Mouse (Mus musculus): ENCODE measurements around the gene Cacna1g.
"Not testable (repeated sequence)": the region's sequence is repeated elsewhere in the genome, so short reads cannot be mapped to it uniquely, and the experiment has no call there.

Cacna1g gene

DNA sequence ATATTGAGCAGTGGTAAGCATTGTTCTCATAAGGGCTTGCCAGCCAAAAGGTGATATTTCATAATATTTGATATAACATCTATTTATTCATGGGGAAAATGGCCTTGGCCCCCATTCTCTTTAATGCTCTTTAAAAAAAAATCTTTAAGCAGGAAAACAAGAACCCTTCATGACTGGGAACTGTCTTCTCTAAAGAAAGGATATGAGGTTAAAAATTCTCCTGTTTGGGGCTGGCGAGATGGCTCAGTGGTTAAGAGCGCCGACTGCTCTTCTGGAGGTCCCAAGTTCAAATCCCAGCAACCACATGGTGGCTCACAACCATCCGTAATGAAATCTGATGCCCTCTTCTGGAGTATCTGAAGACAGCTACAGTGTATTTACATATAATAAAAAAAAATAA is 72.0 kb downstream of the Cacna1g start:
- DNase-seq: not testable (repeated sequence)

DNA sequence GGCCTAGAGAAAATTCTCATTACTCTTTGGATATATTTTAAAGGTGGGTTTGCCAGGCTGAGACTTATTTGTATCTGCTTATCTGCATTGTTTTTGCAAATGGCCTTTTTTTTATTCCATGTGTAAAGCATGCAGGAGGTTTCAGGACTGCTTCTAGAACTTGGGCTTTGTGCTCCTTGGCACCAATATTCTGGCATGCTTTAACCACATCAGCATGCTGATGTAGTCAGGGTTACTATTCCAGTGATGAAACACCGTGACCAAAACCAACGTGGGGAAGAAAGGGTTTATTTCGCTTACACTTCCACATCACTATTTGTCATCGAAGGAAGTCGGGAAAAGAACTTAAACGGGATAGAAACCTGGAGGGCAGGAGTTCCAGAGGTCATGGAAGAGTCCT is 73.0 kb downstream of the Cacna1g start:
- DNase-seq: no peak

GRCm38 (mm10) chr11:94394107-94394506 is 79.9 kb downstream of the Cacna1g start:
- no peak for DNase-seq

DNA sequence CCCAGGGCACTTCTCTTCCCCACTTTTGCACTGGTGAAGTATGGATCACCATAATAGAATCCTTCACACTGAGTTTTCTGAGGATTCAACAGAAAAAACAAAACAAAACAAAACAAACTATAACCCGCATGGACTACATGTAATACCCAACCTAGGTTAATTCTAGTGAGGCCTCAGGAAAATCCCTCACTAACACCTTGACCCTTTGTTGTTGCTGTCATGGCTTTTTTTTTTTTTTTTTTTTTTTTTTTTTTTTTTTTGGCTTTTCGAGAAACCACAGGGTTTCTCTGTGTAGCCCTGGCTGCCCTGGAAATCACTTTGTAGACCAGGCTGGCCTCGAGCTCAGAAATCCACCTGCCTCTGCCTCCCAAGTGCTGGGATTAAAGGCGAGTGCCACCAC is 80.5 kb downstream of the Cacna1g start:
- DNase-seq: not testable (repeated sequence)

DNA sequence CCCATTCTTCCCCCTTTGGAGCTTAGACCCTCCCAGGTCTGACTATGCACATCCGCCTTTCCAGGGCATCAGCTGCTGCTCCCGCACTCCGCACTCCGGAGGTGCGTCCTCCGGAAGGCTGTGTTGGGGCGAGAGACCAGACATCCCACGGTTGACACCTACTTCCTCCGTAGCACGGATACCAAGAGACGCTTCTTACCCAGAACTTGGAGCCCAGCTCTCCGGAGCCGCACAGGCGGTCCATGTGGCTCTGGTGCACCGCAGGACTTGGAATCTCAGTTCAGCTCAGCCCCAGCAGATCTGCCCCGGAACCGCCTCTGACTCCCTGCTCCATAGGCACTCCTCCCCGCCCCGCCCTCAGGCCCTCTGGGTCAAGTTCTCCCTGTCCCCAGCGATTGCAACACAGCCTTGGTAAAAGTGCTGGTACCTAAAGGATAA is 81.3 kb downstream of the Cacna1g start, which contains the start of gene Abcc3:
Gene Abcc3, minus strand, starts transcription at position 326 of the 438 bp plus-strand sequence.
- DNase-seq: peak; percentile 48

DNA sequence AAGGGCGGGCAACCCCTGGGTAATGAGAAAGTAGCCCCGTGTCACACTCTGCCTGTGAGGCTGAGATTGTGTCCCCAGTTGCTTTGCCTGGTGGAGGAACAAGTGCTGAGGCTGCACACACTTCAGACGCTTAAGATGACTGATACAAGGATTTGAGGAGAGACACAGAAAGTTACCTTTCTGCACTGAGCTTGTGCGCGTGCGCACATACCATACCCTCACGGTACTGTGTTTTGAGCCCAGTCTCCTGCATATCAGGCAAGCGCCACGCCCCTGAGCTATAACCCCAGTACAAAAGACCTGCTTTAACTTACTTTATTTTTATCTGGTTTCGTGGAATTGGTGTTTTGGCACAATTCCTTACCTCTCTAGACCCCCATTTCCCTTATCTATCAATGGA is 82.3 kb downstream of the Cacna1g start:
- no peak for DNase-seq

- DNase-seq: no peak
These were observed 83.2 kb downstream of the Cacna1g start for GRCm38 (mm10) chr11:94390825-94391224.

DNA sequence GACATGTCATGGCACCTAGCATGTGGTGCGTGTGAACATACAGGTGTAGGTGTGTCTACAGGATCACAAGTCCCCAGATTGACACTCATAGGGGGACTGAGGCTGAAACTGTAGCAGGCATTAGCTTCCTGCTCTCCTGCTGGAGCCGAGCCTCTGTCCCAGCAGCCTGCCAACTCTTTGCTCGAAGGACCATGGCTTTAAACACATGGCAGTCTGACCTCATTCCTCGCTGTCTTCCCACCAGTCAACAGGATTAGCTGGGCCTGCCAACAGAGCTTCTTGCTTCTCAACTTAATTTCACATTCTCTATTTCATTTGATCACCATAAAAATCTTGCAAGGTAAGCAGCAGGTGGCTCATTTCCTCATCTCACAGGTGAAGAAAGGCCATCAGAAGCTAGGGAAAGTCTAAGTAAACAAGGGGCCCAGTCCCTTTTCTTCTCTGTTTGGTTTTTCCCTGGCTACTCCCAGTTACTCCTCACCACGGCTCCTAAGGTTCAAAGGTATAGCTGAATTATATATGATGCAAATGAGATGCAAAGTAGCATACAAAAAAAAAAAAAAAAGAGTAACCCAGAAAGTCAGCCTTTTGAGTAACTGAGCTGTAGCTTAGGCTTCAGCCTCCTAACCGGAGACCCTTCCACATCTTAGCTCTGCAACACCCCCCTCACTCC is 84.1 kb downstream of the Cacna1g start:
- DNase-seq: no peak

DNA sequence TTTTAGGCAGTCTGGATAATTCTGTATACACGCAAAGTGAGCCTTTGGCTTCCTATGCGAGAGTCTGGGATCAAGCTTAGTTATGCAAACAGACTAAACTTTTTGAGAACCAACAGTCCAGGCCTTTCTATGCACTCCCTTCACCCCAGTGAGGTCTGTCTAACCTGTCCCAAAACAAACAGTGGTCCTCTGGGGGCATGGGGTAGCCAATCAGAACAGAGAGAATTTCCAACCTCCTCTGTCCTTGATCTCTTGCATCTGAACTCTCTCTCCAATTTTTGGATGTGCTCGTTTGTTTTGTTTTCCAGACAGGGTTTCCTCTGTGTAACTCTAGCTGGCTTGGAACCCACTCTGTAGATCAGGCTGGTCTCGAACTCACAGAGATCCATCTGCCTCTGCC is 85.0 kb downstream of the Cacna1g start:
- DNase-seq: no peak

- DNase-seq: no peak
These were observed 86.2 kb downstream of the Cacna1g start for GRCm38 (mm10) chr11:94387756-94388155.

DNA sequence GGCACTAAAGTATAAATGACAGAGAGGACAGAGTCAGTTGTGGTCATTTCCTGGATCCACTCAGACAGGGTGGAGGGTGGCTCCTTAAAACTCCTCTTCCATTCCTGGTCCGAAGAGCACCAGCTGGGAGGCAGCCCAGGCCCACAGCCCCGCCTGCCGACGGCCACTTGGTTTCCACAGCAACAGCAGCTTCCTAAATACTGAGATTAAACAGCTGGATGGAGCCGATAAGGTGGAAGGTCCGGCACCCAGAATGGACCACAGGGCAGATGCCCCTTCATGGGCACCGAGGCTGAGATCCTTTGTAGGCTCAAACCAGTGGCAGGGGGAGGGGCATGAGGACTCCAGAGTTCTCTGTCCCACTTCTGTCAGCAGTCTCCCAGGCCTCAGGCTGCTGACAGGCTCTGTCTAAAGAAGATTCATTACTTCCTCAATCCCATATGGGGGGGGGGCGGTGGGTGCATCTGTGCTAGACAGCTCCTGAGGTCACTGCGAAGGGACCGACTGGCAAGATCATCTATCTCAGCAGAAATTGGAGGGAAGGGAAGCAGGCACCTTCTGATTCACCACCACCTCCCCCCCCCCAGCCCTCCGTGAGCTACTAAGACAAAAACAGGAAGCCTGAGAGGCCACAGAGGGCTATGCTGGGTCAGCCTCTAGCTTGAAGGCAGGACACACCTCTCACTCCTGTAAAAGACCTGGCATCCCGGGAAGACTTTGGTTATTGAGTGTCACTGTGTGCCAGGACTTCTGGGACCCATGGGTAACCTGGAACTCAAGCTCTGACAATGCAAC is 87.8 kb downstream of the Cacna1g start:
- peak; percentile 51 for DNase-seq

DNA sequence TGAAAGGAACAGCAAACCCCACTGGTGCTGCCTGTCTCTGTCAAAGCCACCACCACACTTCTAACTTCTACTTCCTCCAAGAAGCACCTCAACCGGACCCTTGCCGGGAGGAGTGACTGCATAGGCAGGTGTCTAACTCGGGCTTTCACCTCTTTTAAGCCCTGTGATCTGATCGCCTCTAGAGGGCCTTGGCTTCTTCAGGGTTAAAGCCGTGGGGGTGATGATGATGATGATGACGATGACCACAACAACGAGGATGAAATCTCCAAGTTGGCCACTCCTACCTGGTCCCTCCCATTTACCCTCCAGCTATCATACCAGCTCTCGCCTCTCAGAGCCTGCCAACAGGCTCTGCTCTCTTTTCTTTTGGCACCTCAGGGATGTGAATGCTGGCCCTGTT is 94.3 kb downstream of the Cacna1g start:
- DNase-seq: peak; percentile 28

GRCm38 (mm10) chr11:94379061-94379460 is 94.9 kb downstream of the Cacna1g start:
- no peak for DNase-seq

- DNase-seq: peak; percentile 81
These were observed 99.6 kb downstream of the Cacna1g start for GRCm38 (mm10) chr11:94374276-94374948.

GRCm38 (mm10) chr11:94370809-94371208 is 103.2 kb downstream of the Cacna1g start:
- DNase-seq: peak; percentile 31

GRCm38 (mm10) chr11:94369981-94370380 is 104.0 kb downstream of the Cacna1g start:
- no peak for DNase-seq

DNA sequence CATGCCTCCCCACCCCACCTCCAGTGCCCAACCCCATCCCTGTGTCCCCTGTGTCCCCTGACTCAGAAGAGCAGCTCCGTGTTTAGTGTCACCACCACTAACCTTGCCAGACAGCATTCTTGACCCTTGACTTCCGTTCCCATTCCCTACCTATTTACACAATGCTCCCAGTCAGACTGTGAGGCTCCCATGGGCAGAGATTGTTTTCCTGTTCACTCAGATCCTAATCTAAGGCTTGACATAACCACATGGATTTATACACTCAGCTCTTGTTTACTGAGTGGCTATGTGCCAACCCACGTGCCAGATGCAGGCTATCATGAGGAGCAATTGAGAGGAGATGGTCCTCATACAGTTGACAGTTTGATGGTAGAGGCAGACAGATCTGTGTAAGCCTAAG is 108.7 kb downstream of the Cacna1g start:
- DNase-seq: no peak

DNA sequence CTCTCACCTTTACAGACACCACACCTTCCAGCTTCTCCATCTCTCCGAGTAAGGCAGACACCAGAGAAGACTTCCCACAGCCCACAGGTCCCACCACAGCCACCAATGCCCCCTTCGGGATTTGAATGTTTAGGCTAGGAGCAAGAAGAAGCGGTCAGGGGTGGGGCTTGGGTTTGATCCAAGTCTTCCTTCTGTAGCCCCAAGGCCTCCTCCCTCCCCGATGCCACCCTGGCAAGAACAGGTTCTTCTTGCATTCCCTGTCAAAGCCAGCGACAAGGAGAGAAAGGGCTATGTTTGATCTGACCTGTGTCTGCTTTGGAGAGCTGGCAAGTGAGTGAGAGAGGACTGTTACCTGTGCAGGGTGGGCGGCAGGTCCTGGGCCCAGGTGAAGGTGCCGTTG is 110.3 kb downstream of the Cacna1g start:
- no peak for DNase-seq

GRCm38 (mm10) chr11:94362101-94362500 is 111.9 kb downstream of the Cacna1g start:
- no peak for DNase-seq

GRCm38 (mm10) chr11:94361166-94361870 is 112.7 kb downstream of the Cacna1g start:
- DNase-seq: no peak

- no peak for DNase-seq
These were observed 114.8 kb downstream of the Cacna1g start for GRCm38 (mm10) chr11:94359168-94359567.

Measured in thymus, postnatal 14 days (tissue).